Mouse (Mus musculus): Measurements from ENCODE around the gene Gpd2. TPM values are rescaled to one million over a fixed set of nuclear protein-coding genes. Genes with fewer than 3 reads are reported as not detected.

Gpd2 gene
- total RNA-seq, 2 experiments from 2014 or later: 96.8 to 99.0 TPM

GRCm38 (mm10) chr2:57285197-57285596 lies 47.8 kb downstream of the Gpd2 start:
- no peak for DNase-seq (ENCODE audit: low spot score in 2 of 2)
- intact Hi-C loops (cut with DNase I): no loop called here

DNA sequence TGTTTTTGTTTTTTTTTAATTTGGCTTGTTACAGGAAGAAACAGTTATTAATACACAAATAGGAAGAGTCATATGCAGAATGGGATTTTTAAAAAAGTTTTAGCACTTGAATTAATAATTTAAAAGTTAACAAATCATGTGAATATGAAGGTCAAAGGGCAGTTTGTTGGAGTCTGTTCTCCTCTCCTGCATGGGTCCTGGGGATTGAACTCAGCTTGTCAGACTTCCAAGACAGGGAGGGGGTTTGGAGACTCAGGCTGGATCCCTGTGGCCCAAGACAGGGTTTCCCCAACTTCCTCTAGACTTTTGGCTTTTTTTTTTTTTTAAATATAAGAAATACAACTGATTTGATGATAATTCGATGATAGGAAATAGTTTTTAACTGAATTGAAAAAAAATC lies 50.6 kb downstream of the Gpd2 start:
- no peak for DNase-seq (ENCODE audit: low spot score in 2 of 2)

DNA sequence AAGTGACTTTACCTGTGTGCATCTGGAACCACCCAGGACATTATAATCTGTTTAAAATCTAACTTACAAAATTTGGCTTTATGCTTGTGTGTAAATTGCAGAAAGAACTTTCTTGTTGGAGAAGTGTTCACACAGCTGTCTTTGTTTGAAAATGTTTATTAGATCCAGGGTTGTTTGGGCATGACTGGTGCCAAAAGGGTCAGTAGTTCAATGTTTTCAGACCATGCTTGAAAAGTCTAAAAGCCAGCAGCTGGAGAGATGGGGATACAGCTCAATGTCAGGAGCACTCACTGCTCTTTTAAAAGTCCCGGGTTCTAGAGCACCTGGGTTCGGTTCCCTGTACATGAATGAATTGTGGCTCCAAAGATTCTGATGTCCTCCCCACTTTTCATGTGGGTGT lies 56.1 kb downstream of the Gpd2 start:
- intact Hi-C loops (cut with DNase I): no loop called here
- DNase-seq (ENCODE audit: low spot score in 2 of 2): no peak

More for the DNA sequence above, 50.6 kb downstream of the Gpd2 start:
- intact Hi-C loops (cut with DNase I): no loop called here

DNA sequence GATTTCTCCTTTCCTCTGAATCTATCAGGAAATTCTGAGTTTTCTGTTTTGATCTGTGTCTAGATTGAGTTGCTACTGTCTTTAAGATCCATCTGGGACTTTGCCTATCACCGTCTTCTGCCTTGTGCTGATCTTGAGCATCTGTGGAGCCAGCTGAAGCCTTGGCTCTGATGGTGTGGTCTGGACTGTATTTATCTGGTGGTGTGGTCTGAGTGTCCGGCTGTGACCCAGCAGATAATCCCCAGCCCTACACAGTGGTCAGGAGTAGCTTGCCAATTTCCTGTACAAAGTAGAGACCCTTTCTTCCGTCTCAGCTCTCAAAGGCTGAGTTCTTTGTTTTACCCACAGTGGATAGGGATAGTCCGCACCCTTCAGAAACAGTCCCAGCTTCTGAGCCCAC lies 58.6 kb downstream of the Gpd2 start:
- no peak for DNase-seq (ENCODE audit: low spot score in 2 of 2)
- intact Hi-C loops (cut with DNase I): no loop called here

DNA sequence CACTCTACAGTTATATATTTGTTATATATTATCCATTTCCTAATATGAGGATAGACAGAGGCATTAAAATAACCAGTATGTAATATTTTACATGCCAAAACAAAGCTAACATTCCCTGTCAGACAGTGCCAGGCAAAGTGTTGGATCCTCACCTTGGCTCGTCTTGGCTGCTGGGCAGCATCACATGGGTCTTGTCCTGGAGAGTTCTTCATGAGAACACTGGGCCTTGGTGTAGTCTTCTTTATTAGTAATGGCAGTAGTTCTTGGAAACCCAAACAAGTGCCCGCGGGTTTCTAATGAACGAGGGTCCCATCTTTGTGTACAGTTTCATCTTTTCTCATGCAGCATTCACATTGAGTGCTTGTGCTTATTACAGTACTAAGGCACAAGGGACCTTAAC lies 59.8 kb downstream of the Gpd2 start:
- DNase-seq (ENCODE audit: low spot score in 2 of 2): no peak
- intact Hi-C loops (cut with DNase I): no loop called here

DNA sequence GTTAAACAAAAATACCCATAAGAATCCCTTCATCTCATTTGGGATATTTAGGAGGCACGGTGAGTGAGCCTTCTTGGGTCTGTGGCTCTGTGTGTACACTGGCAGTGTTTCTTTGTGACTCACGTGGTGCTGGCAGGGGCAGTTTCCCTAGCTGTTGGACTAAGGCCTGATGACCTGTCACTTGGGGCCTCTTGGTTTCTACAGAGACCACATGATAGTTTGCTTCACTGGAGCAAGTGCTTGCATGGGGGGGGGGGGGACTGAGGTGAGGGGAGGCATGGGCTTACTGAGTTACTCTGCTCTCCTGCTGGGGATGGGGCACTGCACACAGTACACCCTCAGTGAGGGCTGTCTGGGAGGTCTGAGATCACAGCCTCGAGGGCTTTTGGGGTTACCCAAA lies 64.1 kb downstream of the Gpd2 start:
- no peak for DNase-seq (ENCODE audit: low spot score in 2 of 2)
- intact Hi-C loops (cut with DNase I): no loop called here

DNA sequence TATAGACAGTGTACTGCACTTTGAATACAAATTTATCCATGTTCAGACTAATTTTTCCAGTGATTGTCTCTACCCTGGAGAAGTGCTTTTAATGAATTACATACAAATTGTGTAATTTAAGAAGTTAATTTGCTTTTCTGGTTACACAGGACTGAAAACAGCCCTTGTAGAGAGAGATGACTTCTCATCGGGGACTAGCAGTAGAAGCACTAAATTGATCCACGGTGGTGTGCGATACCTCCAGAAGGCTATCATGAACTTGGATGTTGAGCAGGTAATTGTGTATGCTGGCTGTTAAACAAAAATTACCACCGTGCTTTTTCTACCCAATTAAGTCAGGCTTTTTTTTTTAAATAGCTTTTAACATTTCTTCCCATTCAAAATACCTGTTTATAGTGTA lies 66.8 kb downstream of the Gpd2 start:
- intact Hi-C loops (cut with DNase I): no loop called here
- DNase-seq (ENCODE audit: low spot score in 2 of 2): no peak

DNA sequence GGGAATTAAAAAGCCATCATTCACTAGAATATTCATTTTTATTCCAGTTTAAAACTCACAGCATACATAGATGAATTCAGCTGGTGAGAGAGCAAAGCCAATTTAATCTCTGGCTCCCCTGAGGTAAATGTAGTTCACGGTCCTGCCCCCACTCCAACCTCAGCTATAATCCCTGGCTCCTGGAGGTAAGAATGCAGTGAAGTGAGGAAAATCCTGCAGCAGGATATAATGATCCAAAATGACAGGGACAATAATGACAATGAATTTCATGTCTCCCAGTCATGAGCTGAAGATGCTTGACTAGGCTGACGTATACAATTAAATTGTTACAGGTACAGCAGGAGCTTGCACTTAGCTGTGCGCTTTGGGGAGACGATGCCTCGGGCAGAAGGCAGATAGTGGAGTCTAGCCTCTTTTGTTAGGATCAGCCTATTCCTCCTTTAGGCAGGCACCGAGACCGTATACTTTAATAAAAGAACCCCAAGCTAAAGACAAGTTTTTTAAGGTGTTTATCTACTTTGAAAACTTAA lies 74.9 kb downstream of the Gpd2 start:
- no peak for DNase-seq (ENCODE audit: low spot score in 2 of 2)
- intact Hi-C loops (cut with DNase I): loop anchor here (5.0 kb wide), 1 partner anchor 130 kb away; no protein-coding TSS in a partner anchor

DNA sequence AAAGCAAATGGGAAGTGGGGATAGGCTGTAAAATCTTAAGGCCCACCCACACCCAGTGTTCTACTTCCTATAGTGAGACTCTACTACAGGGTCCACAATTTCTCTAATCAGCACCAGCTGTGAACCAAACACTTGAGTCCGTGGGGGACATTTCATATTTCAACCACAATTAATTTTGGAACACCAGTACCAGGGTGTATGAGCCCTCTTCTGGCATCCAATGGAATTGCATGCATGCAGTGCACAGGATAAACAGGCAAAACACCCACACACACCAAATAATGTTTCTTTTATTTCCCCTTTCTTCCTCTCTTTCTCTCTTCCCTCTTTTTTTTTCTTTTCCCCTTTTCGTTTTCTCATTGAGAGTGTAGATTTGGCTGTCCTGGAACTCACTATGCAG lies 78.6 kb downstream of the Gpd2 start:
- no peak for DNase-seq (ENCODE audit: low spot score in 2 of 2)
- intact Hi-C loops (cut with DNase I): no loop called here

DNA sequence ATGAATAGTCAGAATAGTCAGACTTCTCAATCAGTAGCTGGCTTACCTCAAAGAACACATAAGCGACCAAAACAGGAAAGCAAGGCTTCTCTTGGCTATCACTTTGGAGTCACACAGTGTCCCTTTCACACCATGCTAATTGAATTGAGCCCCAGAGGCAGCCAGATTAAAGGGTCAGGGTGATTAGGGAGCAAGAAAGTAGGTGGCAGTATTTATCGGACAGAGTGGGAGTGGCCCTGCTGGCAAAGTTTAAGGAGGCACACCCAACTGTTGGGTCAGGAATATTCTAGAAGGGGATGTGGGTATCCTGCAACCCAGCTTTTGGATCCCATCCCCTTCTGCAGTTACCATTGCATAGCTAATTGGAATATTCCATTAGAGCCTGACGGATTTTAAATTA lies 80.9 kb downstream of the Gpd2 start:
- intact Hi-C loops (cut with DNase I): no loop called here
- no peak for DNase-seq (ENCODE audit: low spot score in 2 of 2)

- intact Hi-C loops (cut with DNase I): no loop called here
- DNase-seq (ENCODE audit: low spot score in 2 of 2): no peak
Measured at GRCm38 (mm10) chr2:57326091-57326490, 88.7 kb downstream of the Gpd2 start.

DNA sequence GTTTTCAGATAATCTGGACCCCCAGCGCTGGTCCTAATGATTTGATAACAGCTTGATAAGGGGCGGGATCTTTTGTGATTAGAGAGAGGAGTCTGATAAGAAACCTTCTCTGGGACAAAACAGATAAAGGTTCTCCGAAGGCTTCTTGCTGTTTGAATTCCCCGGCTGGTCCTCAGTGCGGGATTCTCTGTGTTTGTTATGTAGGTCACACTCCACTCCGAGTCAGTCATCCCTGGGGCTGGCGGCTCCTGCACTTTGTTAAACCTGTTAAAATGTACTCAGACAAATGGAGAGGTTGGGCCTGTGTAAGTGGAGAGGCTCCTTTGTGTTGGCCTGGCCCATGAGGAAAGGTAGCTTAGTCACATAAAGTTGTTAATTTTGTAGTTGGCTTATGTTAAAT lies 91.9 kb downstream of the Gpd2 start:
- no peak for DNase-seq (ENCODE audit: low spot score in 2 of 2)
- intact Hi-C loops (cut with DNase I): no loop called here

DNA sequence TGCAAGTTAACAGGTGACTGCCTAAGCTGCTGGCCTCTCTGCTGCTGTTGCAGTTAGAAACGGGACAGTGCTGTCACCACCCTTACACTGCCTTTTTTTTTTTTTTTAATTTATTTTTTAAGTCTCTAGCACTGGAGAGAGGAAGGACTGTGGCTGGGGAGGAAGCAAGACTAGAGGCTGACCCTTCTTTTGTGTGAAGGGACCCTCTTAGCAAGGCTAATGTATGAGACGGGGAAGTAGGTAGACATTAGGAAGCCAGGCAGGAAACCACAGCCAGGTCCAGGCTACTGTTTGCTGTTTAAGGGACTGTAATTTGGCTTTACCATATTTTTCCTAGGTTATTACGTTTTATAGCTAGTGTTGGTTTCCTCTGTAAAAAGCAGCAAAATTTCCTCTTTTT lies 93.4 kb downstream of the Gpd2 start:
- no peak for DNase-seq (ENCODE audit: low spot score in 2 of 2)
- intact Hi-C loops (cut with DNase I): no loop called here

DNA sequence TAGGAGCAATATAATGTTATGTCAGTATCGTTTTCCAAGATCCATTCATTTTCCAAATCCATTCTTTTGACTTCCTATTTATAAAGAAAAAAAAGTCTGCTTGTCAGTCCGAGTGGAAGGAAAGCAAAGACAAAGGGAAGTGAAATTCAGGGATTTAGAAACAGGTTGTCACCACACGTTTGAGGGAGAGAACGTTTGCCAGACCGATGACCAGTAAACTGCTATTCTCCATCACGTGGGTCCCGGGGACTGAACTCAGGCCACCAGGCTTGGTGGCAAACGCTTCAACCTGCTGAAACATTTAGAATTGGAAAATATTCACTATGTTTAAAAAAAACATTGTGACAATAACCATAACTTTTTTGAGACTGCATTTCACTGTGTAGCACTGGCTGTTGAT lies 93.8 kb downstream of the Gpd2 start:
- intact Hi-C loops (cut with DNase I): no loop called here
- DNase-seq (ENCODE audit: low spot score in 2 of 2): no peak

- intact Hi-C loops (cut with DNase I): no loop called here
Measured at GRCm38 (mm10) chr2:57333481-57333880, 96.0 kb downstream of the Gpd2 start.

DNA sequence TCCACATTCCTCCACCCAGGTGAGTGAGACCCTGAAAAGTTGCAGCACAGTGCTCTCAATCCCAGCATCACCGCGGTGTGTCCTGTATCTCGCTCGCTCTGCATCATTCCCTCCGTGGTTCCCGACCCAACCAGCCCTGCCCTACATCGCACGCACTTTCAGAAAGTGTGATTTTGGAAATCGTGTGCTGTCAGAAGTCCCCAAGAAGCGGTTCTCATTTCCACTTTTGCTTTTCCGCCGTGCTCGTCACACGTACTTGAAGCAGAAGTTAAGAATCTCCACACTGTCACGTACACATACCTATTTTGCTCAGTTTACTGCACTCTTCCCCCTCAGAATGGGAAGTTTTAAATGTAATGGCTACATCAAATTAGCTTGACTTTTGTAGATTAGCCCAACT lies 98.0 kb downstream of the Gpd2 start:
- intact Hi-C loops (cut with DNase I): no loop called here
- no peak for DNase-seq (ENCODE audit: low spot score in 2 of 2)

More at GRCm38 (mm10) chr2:57333481-57333880, 96.0 kb downstream of the Gpd2 start:
- no peak for DNase-seq (ENCODE audit: low spot score in 2 of 2)

GRCm38 (mm10) chr2:57338779-57339178 lies 101.3 kb downstream of the Gpd2 start:
- intact Hi-C loops (cut with DNase I): no loop called here
- DNase-seq (ENCODE audit: low spot score in 2 of 2): no peak

GRCm38 (mm10) chr2:57342910-57343309 lies 105.5 kb downstream of the Gpd2 start:
- intact Hi-C loops (cut with DNase I): no loop called here

DNA sequence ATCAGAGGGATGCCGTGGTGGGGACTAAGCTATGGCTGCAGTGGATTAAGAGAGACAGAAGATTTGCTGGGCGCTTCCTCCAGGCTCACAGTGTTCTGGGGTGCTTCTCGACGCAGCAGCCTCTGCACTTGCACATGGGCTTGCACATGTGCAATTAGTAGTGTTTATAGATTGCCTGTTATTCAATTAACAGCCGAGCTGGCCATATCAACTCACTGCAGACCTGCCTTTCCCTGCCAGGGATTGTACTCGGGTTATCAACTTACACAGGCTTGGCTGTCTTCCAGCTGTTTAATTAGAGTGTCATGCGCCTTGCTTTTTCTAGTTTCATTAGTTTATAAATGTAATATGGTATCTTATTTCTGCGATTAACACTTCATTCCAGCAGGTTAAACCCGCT lies 113.2 kb downstream of the Gpd2 start:
- intact Hi-C loops (cut with DNase I): no loop called here
- DNase-seq (ENCODE audit: low spot score in 2 of 2): no peak

More at GRCm38 (mm10) chr2:57342910-57343309, 105.5 kb downstream of the Gpd2 start:
- no peak for DNase-seq (ENCODE audit: low spot score in 2 of 2)

GRCm38 (mm10) chr2:57353722-57354432 lies 116.4 kb downstream of the Gpd2 start:
- intact Hi-C loops (cut with DNase I): no loop called here
- DNase-seq (ENCODE audit: low spot score in 2 of 2): no peak

DNA sequence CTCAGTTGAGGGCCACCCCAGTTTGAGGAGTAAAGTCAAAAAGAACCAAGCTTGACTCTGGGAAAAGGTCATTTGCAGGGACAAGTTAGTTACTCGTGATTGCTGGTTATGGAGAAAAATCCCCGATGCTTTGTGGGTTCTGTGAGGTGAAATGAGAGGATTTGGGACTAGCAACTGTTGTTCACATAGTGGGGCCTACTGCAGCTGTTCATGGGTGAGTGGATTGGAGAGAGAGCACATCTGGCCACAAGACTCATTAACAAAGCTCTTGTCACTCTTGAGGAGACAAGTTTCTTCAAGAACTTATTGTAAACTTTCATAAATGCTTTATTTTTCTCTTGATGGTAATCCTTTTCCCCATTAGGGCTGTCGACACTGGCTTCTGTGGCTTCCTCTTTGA lies 117.4 kb downstream of the Gpd2 start:
- intact Hi-C loops (cut with DNase I): no loop called here
- no peak for DNase-seq (ENCODE audit: low spot score in 2 of 2)
